Comparison of ENCODE assay signal across 11 mouse cellular contexts in the genomic region with DNA sequence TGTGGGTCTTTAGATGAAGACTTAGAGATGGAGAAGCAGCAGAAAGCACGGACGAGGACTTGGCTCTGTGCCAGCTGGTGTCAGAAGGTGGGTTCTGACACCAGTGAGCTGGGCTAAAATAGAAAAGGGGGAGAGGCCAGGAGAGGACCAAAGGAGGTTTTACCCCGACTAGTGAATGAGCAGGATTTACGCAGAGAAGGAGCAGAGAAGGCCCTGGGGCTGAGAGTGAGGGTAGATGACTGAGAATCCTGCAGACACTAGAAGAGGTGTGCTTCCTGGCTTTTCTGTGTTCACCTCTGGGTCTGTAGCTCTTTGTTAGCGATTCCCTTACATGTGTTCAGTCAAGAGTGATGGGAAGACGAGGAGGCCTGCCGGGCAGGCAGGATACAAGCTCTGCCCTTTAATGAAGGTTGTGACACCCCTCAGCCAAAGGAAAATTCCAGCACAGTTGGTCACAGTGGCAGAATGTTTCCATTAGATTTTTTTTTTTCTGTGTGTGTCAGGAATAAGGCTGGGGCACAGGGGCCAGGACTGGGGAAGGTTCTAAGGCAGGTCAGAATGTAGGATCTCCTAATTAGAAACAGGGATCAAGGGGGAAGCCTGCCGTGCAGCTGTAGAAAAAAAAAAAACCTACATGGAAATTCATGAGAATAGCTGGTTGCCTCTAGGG. TPM values are rescaled to one million over a fixed set of nuclear protein-coding genes. Genes with fewer than 3 reads are reported as not detected.
DNase-seq lines count a peak whose midpoint lies in the region; ATAC-seq lines count a peak whose summit lies in the region.
"Had no signal": no experiment of that assay in that cellular context is flagged by ENCODE, and none has a peak within 500 bp of the region (broad histone marks: within the 10 kb centered on the region; RNA-seq: fewer than 3 reads in every experiment).

No protein-coding gene starts in this region.

- H3K4me1 ChIP-seq in heart, embryonic 14.5 days (ENCODE audit: control insufficient read depth in 2 of 2, insufficient read depth in 2 of 2, low read length in 2 of 2) = peaks cover 31 to 56% of the 10 kb centered on the region in 2 experiments
- peaks cover 74% of the 10 kb centered on the region for H3K4me1 ChIP-seq in hindbrain, embryonic 10.5 days (replicated peaks)
- H3K4me1 ChIP-seq in midbrain, embryonic 16.5 days (ENCODE audit: control insufficient read depth, insufficient read depth, low read length) = peaks cover 51% of the 10 kb centered on the region

- ATAC-seq in heart, embryonic 14.5 days (ENCODE audit: insufficient number of reproducible peaks, insufficient read depth, low FRiP score, low read depth) = no peak
- ATAC-seq in midbrain, embryonic 16.5 days = no peak
- ATAC-seq in erythroid progenitor cell, adult 5-6 weeks (replicated peaks; ENCODE audit: low FRiP score, poor library complexity, severe bottlenecking) = no peak

- H3K9me3 ChIP-seq in heart, embryonic 14.5 days (ENCODE audit: control insufficient read depth, low read length) = no peaks in the 10 kb centered on the region
- no peaks in the 10 kb centered on the region for H3K9me3 ChIP-seq in hindbrain, embryonic 10.5 days
- no peaks in the 10 kb centered on the region for H3K9me3 ChIP-seq in midbrain, embryonic 16.5 days (replicated peaks; ENCODE audit: control insufficient read depth, low read length, poor library complexity, severe bottlenecking)
- H3K9me3 ChIP-seq: liver, embryonic 13.5 days had no signal

- H3K9ac ChIP-seq in heart, embryonic 14.5 days (ENCODE audit: low read length) = peak overlapping the region; percentile 17; the same call in 1 of the 2 replicates
- H3K9ac ChIP-seq in midbrain, embryonic 16.5 days (ENCODE audit: low read depth, low read length) = peak overlapping the region; percentile 82
- H3K9ac ChIP-seq: liver, embryonic 13.5 days had no signal

- WGBS in heart, embryonic 14.5 days = 28% methylated on average over 8 of the region's 8 CpGs
- WGBS in hindbrain, embryonic 10.5 days = 39% methylated on average over 8 of the region's 8 CpGs
- WGBS in midbrain, embryonic 16.5 days = 19% methylated on average over 8 of the region's 8 CpGs

- H3K27me3 ChIP-seq in heart, embryonic 14.5 days (ENCODE audit: control insufficient read depth, insufficient read depth, low read length) = no peaks in the 10 kb centered on the region
- H3K27me3 ChIP-seq in hindbrain, embryonic 10.5 days (ENCODE audit: insufficient read depth, poor library complexity, severe bottlenecking) = peaks cover 21% of the 10 kb centered on the region
- no peaks in the 10 kb centered on the region for H3K27me3 ChIP-seq in midbrain, embryonic 16.5 days (ENCODE audit: control insufficient read depth, insufficient read depth, low read depth, low read length)
- H3K27me3 ChIP-seq: CH12.LX had no signal

- H3K27ac ChIP-seq in heart, embryonic 14.5 days (replicated peaks in 1 of 2; ENCODE audit: control insufficient read depth in 1 of 2, insufficient read depth in 1 of 2, low read depth in 2 of 2, low read length in 2 of 2) = peak overlapping the region; percentile 43 to 71
- peak overlapping the region; percentile 93 for H3K27ac ChIP-seq in hindbrain, embryonic 10.5 days
- peak overlapping the region; percentile 91 for H3K27ac ChIP-seq in midbrain, embryonic 16.5 days (ENCODE audit: low read length)
- H3K27ac ChIP-seq: liver, embryonic 13.5 days had no signal

- no peak for DNase-seq in heart, postnatal 36 days
- peak; percentile 63 for DNase-seq in embryo, embryonic 11 days
- peak; percentile 51 for DNase-seq in hindbrain, embryonic 10.5 days (ENCODE audit: low spot score)
- DNase-seq in urinary bladder, postnatal 4 days (ENCODE audit: low spot score in 2 of 2) = no peak
- DNase-seq in gastrocnemius, postnatal 4 days (ENCODE audit: low spot score in 2 of 2) = no peak
- DNase-seq: liver, embryonic 13.5 days; thymus, postnatal 14 days had no signal

- peak overlapping the region; percentile 91 for H3K4me2 ChIP-seq in heart, embryonic 14.5 days (ENCODE audit: low read length)
- peak overlapping the region; percentile 86 for H3K4me2 ChIP-seq in midbrain, embryonic 16.5 days (ENCODE audit: low read length)
- H3K4me2 ChIP-seq: liver, embryonic 13.5 days had no signal

- H3K36me3 ChIP-seq in heart, embryonic 14.5 days (ENCODE audit: control insufficient read depth, insufficient read depth, low read length) = no peaks in the 10 kb centered on the region
- H3K36me3 ChIP-seq in hindbrain, embryonic 10.5 days = no peaks in the 10 kb centered on the region
- H3K36me3 ChIP-seq in midbrain, embryonic 16.5 days (ENCODE audit: control insufficient read depth, insufficient read depth, low read length) = no peaks in the 10 kb centered on the region
- H3K36me3 ChIP-seq: liver, embryonic 13.5 days had no signal

- no peak overlapping the region for H3K4me3 ChIP-seq in heart, embryonic 14.5 days (ENCODE audit: control insufficient read depth in 1 of 2, insufficient read depth in 1 of 2, low read depth in 1 of 2, low read length in 2 of 2)
- H3K4me3 ChIP-seq in hindbrain, embryonic 10.5 days = peak overlapping the region; percentile 71
- peak overlapping the region; percentile 66 for H3K4me3 ChIP-seq in midbrain, embryonic 16.5 days (ENCODE audit: low read depth, low read length)
- H3K4me3 ChIP-seq: liver, embryonic 13.5 days had no signal

- intact Hi-C loops in heart, postnatal 36 days (cut with DNase I) = loop anchor here (5.0 kb wide), 1 partner anchor 41 kb away; a partner anchor contains a TSS

RNA-seq across cellular contexts. Expression of a gene that starts 13.3 kb away (rescaled TPM):
- 11.9 and 12.5 TPM in 2 replicates for polyA plus RNA-seq in heart, embryonic 14.5 days (2014; fragmentation: Nextera tagmentation; extraction: Ambion mirVana)
- 1 to 10 TPM; 4.2 to 7.4 TPM for total RNA-seq in heart, postnatal 36 days (2021)
- polyA plus RNA-seq in hindbrain, embryonic 10.5 days (2016; fragmentation: Nextera tagmentation; extraction: Ambion mirVana) = 21.4 and 21.8 TPM in 2 replicates
- polyA plus RNA-seq in midbrain, embryonic 16.5 days (2015; fragmentation: Nextera tagmentation; extraction: Ambion mirVana) = 37.8 and 41.0 TPM in 2 replicates
- not detected in 2 replicates for total RNA-seq in erythroid progenitor cell, adult 5-6 weeks (2015; ENCODE audit: low replicate concordance)
- total RNA-seq in erythroid progenitor cell, adult 5-6 weeks (2017; ENCODE audit: low replicate concordance) = not detected in 2 replicates
- total RNA-seq in gastrocnemius, postnatal 4 days (2021) = 10 to 100 TPM; 12.6 to 14.8 TPM

RNA-seq across cellular contexts. Expression of a gene that starts 20.3 kb away (rescaled TPM):
- 10.3 and 11.4 TPM in 2 replicates for polyA plus RNA-seq in heart, embryonic 14.5 days (2014; fragmentation: Nextera tagmentation; extraction: Ambion mirVana)
- 1 to 10 TPM; 2.5 to 5.5 TPM for total RNA-seq in heart, postnatal 36 days (2021)
- 1.5 and 2.5 TPM in 2 replicates for polyA plus RNA-seq in hindbrain, embryonic 10.5 days (2016; fragmentation: Nextera tagmentation; extraction: Ambion mirVana)
- polyA plus RNA-seq in midbrain, embryonic 16.5 days (2015; fragmentation: Nextera tagmentation; extraction: Ambion mirVana) = 1.2 and 2.5 TPM in 2 replicates
- not detected in 2 replicates for total RNA-seq in erythroid progenitor cell, adult 5-6 weeks (2015; ENCODE audit: low replicate concordance)
- not detected in 2 replicates for total RNA-seq in erythroid progenitor cell, adult 5-6 weeks (2017; ENCODE audit: low replicate concordance)
- total RNA-seq in gastrocnemius, postnatal 4 days (2021) = 1 to 10 TPM; 2.1 to 2.2 TPM
- total RNA-seq: CH12.LX had no signal

RNA-seq across cellular contexts. Expression of a gene that starts 25.1 kb away (rescaled TPM):
- polyA plus RNA-seq in heart, embryonic 14.5 days (2014; fragmentation: Nextera tagmentation; extraction: Ambion mirVana) = 1,286 and 1,345 TPM in 2 replicates
- 1,000 to 10,000 TPM; 2,657 to 2,874 TPM for total RNA-seq in heart, postnatal 36 days (2021)
- 6.6 and 7.5 TPM in 2 replicates for polyA plus RNA-seq in hindbrain, embryonic 10.5 days (2016; fragmentation: Nextera tagmentation; extraction: Ambion mirVana)
- 8.1 and 9.1 TPM in 2 replicates for polyA plus RNA-seq in midbrain, embryonic 16.5 days (2015; fragmentation: Nextera tagmentation; extraction: Ambion mirVana)
- not detected in 2 replicates for total RNA-seq in erythroid progenitor cell, adult 5-6 weeks (2015; ENCODE audit: low replicate concordance)
- total RNA-seq in erythroid progenitor cell, adult 5-6 weeks (2017; ENCODE audit: low replicate concordance) = not detected in 2 replicates
- 100 to 1,000 TPM; 649 to 722 TPM for total RNA-seq in gastrocnemius, postnatal 4 days (2021)
- total RNA-seq: CH12.LX had no signal

RNA-seq across cellular contexts. Expression of a gene that starts 26.1 kb away (rescaled TPM):
- 312 and 322 TPM in 2 replicates for polyA plus RNA-seq in heart, embryonic 14.5 days (2014; fragmentation: Nextera tagmentation; extraction: Ambion mirVana)
- 100 to 1,000 TPM; 132 to 137 TPM for total RNA-seq in heart, postnatal 36 days (2021)
- polyA plus RNA-seq in hindbrain, embryonic 10.5 days (2016; fragmentation: Nextera tagmentation; extraction: Ambion mirVana) = 0.65 and 0.71 TPM in 2 replicates
- 0.84 and 0.91 TPM in 2 replicates for polyA plus RNA-seq in midbrain, embryonic 16.5 days (2015; fragmentation: Nextera tagmentation; extraction: Ambion mirVana)
- not detected in 2 replicates for total RNA-seq in erythroid progenitor cell, adult 5-6 weeks (2015; ENCODE audit: low replicate concordance)
- total RNA-seq in erythroid progenitor cell, adult 5-6 weeks (2017; ENCODE audit: low replicate concordance) = not detected in 2 replicates
- 100 to 1,000 TPM; 135 to 140 TPM for total RNA-seq in gastrocnemius, postnatal 4 days (2021)
- total RNA-seq: CH12.LX had no signal

RNA-seq across cellular contexts. Expression of a gene that starts 42.0 kb away (rescaled TPM):
- 9.0 and 9.1 TPM in 2 replicates for polyA plus RNA-seq in heart, embryonic 14.5 days (2014; fragmentation: Nextera tagmentation; extraction: Ambion mirVana)
- 1 to 10 TPM; 6.0 to 6.6 TPM for total RNA-seq in heart, postnatal 36 days (2021)
- polyA plus RNA-seq in hindbrain, embryonic 10.5 days (2016; fragmentation: Nextera tagmentation; extraction: Ambion mirVana) = 11.4 and 13.5 TPM in 2 replicates
- polyA plus RNA-seq in midbrain, embryonic 16.5 days (2015; fragmentation: Nextera tagmentation; extraction: Ambion mirVana) = 10.7 and 11.7 TPM in 2 replicates
- total RNA-seq in erythroid progenitor cell, adult 5-6 weeks (2015; ENCODE audit: low replicate concordance) = 7.9 and 8.0 TPM in 2 replicates
- total RNA-seq in erythroid progenitor cell, adult 5-6 weeks (2017; ENCODE audit: low replicate concordance) = 6.8 and 8.2 TPM in 2 replicates
- 1 to 10 TPM; 5.9 to 6.9 TPM for total RNA-seq in gastrocnemius, postnatal 4 days (2021)

Comparison
In these comparisons a context has a peak if more than half of its experiments do, and no peak if none do; other contexts are left out.
1. H3K4me3 ChIP-seq: peak in hindbrain, embryonic 10.5 days (single experiment) and midbrain, embryonic 16.5 days (single experiment); none in heart, embryonic 14.5 days (0 of 2).
2. DNase-seq: peak in embryo, embryonic 11 days (single experiment) and hindbrain, embryonic 10.5 days (single experiment); none in heart, postnatal 36 days (0 of 2), urinary bladder, postnatal 4 days (0 of 2) and gastrocnemius, postnatal 4 days (0 of 2).
3. RNA of a gene that starts 13.3 kb away (total RNA-seq): 12.6 to 14.8 TPM in gastrocnemius, postnatal 4 days and 4.2 to 7.4 TPM in heart, postnatal 36 days; not detected in erythroid progenitor cell, adult 5-6 weeks; every median in the first group is over 4 times any median in the second.
4. RNA of a gene that starts 25.1 kb away (total RNA-seq): 2,657 to 2,874 TPM in heart, postnatal 36 days and 649 to 722 TPM in gastrocnemius, postnatal 4 days; not detected in erythroid progenitor cell, adult 5-6 weeks; every median in the first group is over 100 times any median in the second.
5. Peak in every context shown above with its lines, with median percentiles within 50 percentile points of each other: H3K27ac ChIP-seq.